Mouse (Mus musculus) hindbrain, embryonic 14.5 days (tissue): ENCODE results near the gene Mapk12. TPM values are rescaled to one million over a fixed set of nuclear protein-coding genes. Genes with fewer than 3 reads are reported as not detected.
A peak's percentile ranks its signal among the peaks of the same experiment; 100 is the strongest.

Source experiments
- ATAC-seq: fragments of 200-750 bp; cut with Nextera tagmentation; 2 replicates; pipeline ENCODE4 v1.8.0; 2017; ENCODE audit warnings: moderate number of reproducible peaks, mild to moderate bottlenecking, moderate TSS enrichment, moderate library complexity; ENCODE audit not compliant: low FRiP score
- DNase-seq: peaks from one replicate; pipeline ENCODE4 v3.0.0-alpha.2; 2015; ENCODE audit warnings: low spot score
- H3K27ac ChIP-seq: fragments of 300-500 bp; sonication (generic); 2 replicates; pipeline ENCODE4 v1.5.1; 2014; ENCODE audit warnings: mild to moderate bottlenecking, moderate library complexity
- H3K27me3 ChIP-seq: fragments of 300-500 bp; sonication (generic); 2 replicates; pipeline ENCODE4 v1.6.1; 2014; ENCODE audit warnings: mild to moderate bottlenecking, low read length, mixed read lengths; ENCODE audit not compliant: control insufficient read depth, insufficient read depth
- H3K36me3 ChIP-seq: fragments of 300-500 bp; sonication (generic); replicated peaks from 2 replicates; pipeline ENCODE4 v1.6.1; 2014; ENCODE audit not compliant: control insufficient read depth, insufficient read depth
- H3K4me1 ChIP-seq: fragments of 300-500 bp; sonication (generic); replicated peaks from 2 replicates; pipeline ENCODE4 v1.6.1; 2014; ENCODE audit warnings: antibody characterized with exemption, low read length, mixed read lengths; ENCODE audit not compliant: control insufficient read depth, insufficient read depth
- H3K4me2 ChIP-seq: fragments of 300-500 bp; sonication (generic); replicated peaks from 2 replicates; pipeline ENCODE4 v1.6.1; 2014; ENCODE audit warnings: mild to moderate bottlenecking, moderate library complexity
- H3K4me3 ChIP-seq: fragments of 300-500 bp; sonication (generic); replicated peaks from 2 replicates; pipeline ENCODE4 v1.5.1; 2014; ENCODE audit warnings: mild to moderate bottlenecking, low read length
- H3K9ac ChIP-seq: fragments of 300-500 bp; sonication (generic); 2 replicates; pipeline ENCODE4 v1.6.1; 2014
- H3K9me3 ChIP-seq: fragments of 300-500 bp; sonication (generic); 2 replicates; pipeline ENCODE4 v1.6.1; 2016; ENCODE audit warnings: low read length; ENCODE audit not compliant: control insufficient read depth
- WGBS: fragments of 180-500 bp; shearing (Covaris S2); extraction: QIAGEN DNeasy Blood & Tissue Kit; methylation state at CpG from one replicate; pipeline ENCODE4 v1.1.7; 2014; 5-methylcytosine and 5-hydroxymethylcytosine counted together
- polyA plus RNA-seq: library from polyadenylated mRNA; unstranded; fragments of >200 nt; fragmentation: Nextera tagmentation; extraction: Ambion mirVana; gene quantifications from 2 replicates; pipeline ENCODE4 v1.2.1, GENCODE M21; 2014

Gene Mapk12
- polyA plus RNA-seq, 1 experiment from 2014 or later: 4.0 TPM

DNA sequence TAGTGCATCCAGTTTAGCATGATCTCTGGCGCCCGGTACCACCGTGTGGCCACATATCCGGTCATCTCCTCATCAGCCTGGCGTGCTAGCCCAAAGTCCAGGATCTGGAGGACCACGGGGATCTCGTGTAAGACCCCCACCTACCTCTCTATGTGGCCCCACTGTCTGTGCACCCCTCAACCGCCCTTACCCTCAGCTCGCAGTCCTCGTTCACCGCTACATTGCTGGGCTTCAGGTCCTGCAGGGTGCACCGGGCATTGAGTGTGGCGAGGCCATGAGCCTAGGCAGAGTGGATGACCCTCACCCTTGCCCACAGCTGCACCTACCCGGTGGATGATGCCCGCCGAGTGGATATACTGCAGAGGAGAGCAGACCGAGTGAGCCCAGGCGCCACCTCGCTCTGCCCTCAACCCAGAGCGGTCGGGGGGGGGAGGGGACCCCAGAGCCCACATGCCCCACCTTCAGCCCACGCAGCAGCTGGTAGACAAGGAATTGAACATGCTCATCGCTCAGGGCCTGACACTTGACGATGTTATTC, 5.4 kb upstream of the Mapk12 start:
- peak overlapping the region; percentile 88; the same call in 1 of the 2 replicates for H3K9ac ChIP-seq

DNA sequence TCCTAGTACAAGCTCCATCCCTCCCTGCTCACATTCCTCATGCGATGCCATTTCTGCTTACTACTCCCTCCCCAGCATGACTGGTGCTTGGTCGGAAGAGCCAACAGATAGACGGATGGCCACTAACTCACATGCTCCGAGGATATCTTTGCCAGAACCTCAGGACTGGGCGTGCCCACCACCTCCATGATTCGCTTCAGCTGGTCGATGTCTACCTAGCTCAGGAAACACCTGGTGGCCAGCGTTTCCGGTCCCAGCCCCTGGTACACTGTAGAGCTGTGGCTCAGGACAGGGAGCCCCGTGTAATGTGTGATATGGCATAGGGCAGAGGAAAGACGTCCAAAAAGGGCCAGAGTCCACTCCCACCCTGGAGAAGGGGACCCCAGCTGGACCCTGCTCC, 4.5 kb upstream of the Mapk12 start:
- WGBS: 93% methylated on average over 11 of the region's 11 CpGs
- Histone ChIP-seq H3K9me3 (no peaks in the 10 kb centered on the region), H3K27me3 (0 out of 2 replicates have a peak, but pooled peaks cover 2% of the 10 kb centered on the region), H3K9ac (no peak overlapping the region), H3K27ac (no peak overlapping the region), H3K4me2 (no peak overlapping the region), H3K36me3 (peaks cover 36% of the 10 kb centered on the region), H3K4me1 (peaks cover 40% of the 10 kb centered on the region), H3K4me3 (no peak overlapping the region)
- ATAC-seq (no peak), DNase-seq (no peak)

More for the DNA sequence above, 5.4 kb upstream of the Mapk12 start:
- Histone ChIP-seq H3K36me3 (peaks cover 36% of the 10 kb centered on the region), H3K4me2 (peak overlapping the region; percentile 87), H3K4me3 (peak overlapping the region; percentile 53), H3K9me3 (no peaks in the 10 kb centered on the region), H3K27ac (peak overlapping the region; percentile 77; the same call in 1 of the 2 replicates), H3K27me3 (no peaks in the 10 kb centered on the region), H3K4me1 (peaks cover 36% of the 10 kb centered on the region)
- DNase-seq: no peak
- WGBS: 82% methylated on average over 24 of the region's 24 CpGs
- no peak for ATAC-seq

DNA sequence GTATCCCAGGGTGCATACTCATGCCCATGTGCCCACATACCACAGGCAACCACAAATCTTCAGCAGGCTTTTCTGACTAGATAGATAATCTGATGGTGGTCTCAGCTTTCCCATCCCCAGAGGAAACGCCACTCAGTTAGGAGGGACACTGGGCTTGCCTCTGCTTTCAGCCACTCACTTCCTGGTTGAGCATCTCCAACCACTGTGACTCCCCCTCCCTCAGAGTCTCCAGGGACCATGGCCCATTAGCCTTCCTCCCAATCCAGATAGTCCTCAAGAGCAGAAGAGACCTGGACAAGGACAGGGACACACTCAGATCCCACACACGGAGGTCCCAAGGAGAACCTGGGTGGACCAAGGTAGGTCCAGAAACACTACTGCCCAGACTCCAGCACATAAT, 2.6 kb upstream of the Mapk12 start:
- Histone ChIP-seq H3K9me3 (no peaks in the 10 kb centered on the region), H3K4me1 (peaks cover 38% of the 10 kb centered on the region), H3K27me3 (0 out of 2 replicates have a peak, but pooled peaks cover 14% of the 10 kb centered on the region), H3K4me2 (no peak overlapping the region), H3K36me3 (peaks cover 36% of the 10 kb centered on the region), H3K27ac (no peak overlapping the region), H3K4me3 (no peak overlapping the region), H3K9ac (no peak overlapping the region)
- DNase-seq (no peak), ATAC-seq (no peak)
- 84% methylated on average over 2 of the region's 2 CpGs for WGBS

DNA sequence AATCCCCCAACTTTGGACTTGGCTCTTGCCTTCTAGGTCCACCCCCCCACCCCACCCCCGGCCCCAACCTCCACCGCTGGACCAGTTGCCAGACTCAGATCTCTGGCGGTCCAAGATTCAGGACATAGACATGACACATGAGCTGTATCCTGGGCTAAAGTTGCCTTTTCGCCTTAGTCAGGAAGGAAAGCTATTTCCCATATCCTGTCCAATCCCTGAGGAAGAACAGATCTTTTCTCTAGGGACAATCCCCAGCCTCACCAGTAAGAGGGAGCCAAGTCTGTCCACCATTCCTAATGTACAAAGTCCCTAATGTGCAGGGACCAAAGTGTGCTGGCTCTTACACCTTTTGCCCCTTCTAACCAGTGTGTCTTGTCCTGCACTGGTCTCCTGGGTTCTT, 1.4 kb upstream of the Mapk12 start:
- no peak for DNase-seq
- Histone ChIP-seq H3K4me2 (no peak overlapping the region), H3K36me3 (peaks cover 36% of the 10 kb centered on the region), H3K27ac (no peak overlapping the region), H3K4me1 (peaks cover 25% of the 10 kb centered on the region), H3K9ac (no peak overlapping the region), H3K4me3 (no peak overlapping the region), H3K27me3 (0 out of 2 replicates have a peak, but pooled peaks cover 14% of the 10 kb centered on the region), H3K9me3 (no peaks in the 10 kb centered on the region)
- 73% methylated on average over 4 of the region's 4 CpGs for WGBS
- ATAC-seq: no peak

DNA sequence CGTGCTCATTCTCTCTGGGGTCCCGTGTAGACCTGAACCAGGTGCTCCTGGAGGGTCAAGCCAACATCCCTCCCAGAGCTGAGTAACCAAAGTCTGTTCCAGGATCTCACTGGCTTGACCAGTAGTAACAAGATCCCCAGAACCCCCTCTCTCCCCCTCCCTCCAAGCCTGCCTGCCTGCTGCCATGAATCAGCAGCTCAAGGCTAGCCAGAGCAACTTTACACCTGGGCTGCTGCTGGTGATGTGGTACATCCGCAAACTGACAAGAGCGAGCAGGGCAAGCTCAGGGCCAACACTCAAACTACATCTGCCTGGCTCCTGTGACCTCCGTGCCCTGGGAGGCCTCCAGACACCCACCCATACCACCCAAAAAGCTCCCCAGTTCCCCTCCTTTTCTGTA, 940 bp upstream of the Mapk12 start:
- Histone ChIP-seq H3K27ac (no peak overlapping the region), H3K27me3 (0 out of 2 replicates have a peak, but pooled peaks cover 14% of the 10 kb centered on the region), H3K36me3 (peaks cover 36% of the 10 kb centered on the region), H3K4me3 (no peak overlapping the region), H3K9ac (no peak overlapping the region), H3K4me2 (no peak overlapping the region), H3K4me1 (peaks cover 21% of the 10 kb centered on the region), H3K9me3 (no peaks in the 10 kb centered on the region)
- 23% methylated on average over 5 of the region's 5 CpGs for WGBS
- DNase-seq: no peak
- no peak for ATAC-seq

DNA sequence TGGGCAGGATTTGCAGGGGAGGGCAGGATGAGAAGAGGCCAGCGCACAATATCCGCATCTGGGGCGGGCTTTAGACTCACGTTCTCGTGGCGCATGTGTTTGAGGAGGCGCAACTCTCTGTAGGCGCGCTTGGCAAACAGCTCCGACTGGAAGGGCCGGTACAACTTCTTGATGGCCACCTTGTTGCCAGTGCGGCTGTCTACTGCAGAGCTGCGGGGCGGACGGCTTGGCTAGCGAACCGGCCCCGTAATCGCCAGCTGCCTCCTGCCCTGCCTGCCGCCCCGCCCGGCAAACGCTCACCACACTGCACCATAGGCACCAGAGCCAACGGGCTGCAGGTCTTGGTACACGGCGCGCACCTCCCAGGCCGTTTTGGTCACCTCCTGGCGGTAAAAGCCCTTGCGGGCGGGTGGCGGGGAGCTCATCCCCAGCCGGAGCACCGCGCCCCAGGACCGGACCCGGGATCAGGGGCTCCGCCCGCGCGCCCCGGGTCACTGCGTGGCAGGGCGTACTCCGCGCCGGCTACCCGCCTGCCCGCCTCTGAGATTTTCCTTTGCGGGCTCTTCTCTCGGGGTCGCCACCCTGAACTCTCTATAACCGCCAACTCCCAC, 350 bp downstream of the Mapk12 start:
- Histone ChIP-seq H3K4me1 (peaks cover 13% of the 10 kb centered on the region), H3K4me3 (peak overlapping the region; percentile 44), H3K36me3 (peaks cover 29% of the 10 kb centered on the region), H3K27me3 (0 out of 2 replicates have a peak, but pooled peaks cover 14% of the 10 kb centered on the region), H3K9me3 (no peaks in the 10 kb centered on the region), H3K4me2 (peak overlapping the region; percentile 95), H3K27ac (no peak overlapping the region), H3K9ac (peak overlapping the region; percentile 63)
- no peak for DNase-seq
- 0% methylated on average over 49 of the region's 53 CpGs for WGBS
- ATAC-seq: peak; percentile 13; the same call in 1 of the 2 replicates

DNA sequence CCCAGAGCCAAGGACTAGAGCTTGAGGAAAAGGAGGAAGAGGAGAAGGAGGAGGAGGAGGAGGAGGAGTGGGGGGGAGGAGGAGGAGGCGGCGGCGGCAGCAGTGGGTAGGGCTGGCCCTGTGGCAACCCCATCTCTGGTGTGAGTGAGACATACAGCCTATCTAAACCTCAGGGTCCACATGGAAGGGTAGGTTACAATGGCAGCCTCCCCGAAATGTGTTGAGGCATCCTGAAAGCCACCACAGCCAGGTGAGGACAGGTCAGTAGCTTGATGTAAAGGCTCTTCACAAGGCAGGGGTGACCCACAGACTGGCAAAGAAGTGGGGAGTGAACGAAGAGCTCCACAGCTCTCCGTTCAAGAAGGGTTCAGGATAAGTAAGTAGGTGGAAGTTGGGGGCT, 2.0 kb downstream of the Mapk12 start:
- Histone ChIP-seq H3K9me3 (no peaks in the 10 kb centered on the region), H3K4me2 (no peak overlapping the region), H3K27ac (no peak overlapping the region), H3K9ac (no peak overlapping the region), H3K36me3 (peaks cover 12% of the 10 kb centered on the region), H3K4me3 (no peak overlapping the region), H3K27me3 (0 out of 2 replicates have a peak, but pooled peaks cover 14% of the 10 kb centered on the region), H3K4me1 (peaks cover 13% of the 10 kb centered on the region)
- ATAC-seq (no peak), DNase-seq (no peak)
- WGBS: 93% methylated on average over 6 of the region's 6 CpGs

DNA sequence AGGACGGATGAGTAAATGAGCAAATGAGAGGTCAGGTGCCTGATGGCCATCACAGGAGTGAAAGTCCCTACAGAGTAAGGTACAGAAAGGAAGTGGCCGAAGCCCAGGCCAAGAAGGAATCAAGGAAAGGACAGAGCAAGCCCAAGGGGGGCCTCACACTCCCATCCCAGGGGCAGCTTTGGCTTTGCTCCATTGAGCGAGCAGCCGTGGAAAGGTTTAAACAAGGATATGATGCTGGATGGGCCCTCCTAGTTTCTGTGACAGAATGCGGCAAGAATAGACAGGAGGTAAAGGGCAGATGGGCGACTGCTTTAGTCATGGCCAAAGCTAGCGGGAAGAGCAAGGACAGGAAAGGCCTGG, 2.5 kb downstream of the Mapk12 start:
- H3K9ac ChIP-seq: no peak overlapping the region
- no peaks in the 10 kb centered on the region for H3K9me3 ChIP-seq
- H3K4me3 ChIP-seq: no peak overlapping the region
- DNase-seq (no peak), ATAC-seq (no peak)
- 88% methylated on average over 7 of the region's 7 CpGs for WGBS
- 0 out of 2 replicates have a peak, but pooled peaks cover 14% of the 10 kb centered on the region for H3K27me3 ChIP-seq
- H3K4me2 ChIP-seq: no peak overlapping the region
- H3K4me1 ChIP-seq: peaks cover 13% of the 10 kb centered on the region
- no peak overlapping the region for H3K27ac ChIP-seq
- H3K36me3 ChIP-seq: peaks cover 7% of the 10 kb centered on the region

DNA sequence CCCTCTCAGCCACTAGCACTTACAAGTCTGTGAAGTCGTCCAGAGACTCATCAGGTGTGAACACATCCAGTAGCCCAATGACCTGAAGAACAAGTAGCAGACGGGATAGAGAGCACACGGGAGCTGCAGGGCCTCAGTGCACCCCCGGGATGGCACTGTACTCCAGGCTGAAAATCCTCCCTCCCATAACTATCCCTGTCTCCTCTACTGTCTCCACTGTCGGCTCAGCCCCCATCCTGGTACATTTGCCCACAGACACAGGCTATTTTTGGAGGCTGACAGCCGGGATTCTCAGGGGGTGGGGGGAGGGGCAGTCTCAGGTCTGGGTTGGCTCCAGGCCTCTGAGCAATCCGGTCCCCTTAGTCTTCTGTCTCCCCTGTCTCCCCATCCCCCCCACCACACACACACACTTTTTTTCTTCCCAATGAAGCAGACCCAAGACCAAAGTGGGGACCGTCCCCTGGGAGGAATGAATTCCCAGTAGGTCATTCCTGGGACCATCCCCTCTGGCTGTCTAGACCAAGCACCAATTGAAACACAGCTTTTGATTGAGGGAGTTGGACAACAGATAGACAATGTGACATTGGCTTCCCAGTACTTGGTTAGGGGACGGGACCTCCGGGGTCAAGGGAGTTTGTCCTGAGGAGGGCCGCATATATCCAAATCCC, 3.0 kb downstream of the Mapk12 start:
- H3K4me2 ChIP-seq: no peak overlapping the region
- WGBS: 63% methylated on average over 9 of the region's 11 CpGs
- H3K27ac ChIP-seq: no peak overlapping the region
- H3K36me3 ChIP-seq: 0 out of 2 replicates have a peak, but pooled peaks cover 2% of the 10 kb centered on the region
- 0 out of 2 replicates have a peak, but pooled peaks cover 14% of the 10 kb centered on the region for H3K27me3 ChIP-seq
- no peak for DNase-seq
- ATAC-seq: no peak
- no peak overlapping the region for H3K4me3 ChIP-seq
- no peak overlapping the region for H3K9ac ChIP-seq
- peaks cover 13% of the 10 kb centered on the region for H3K4me1 ChIP-seq
- H3K9me3 ChIP-seq: no peaks in the 10 kb centered on the region
